2 mouse cellular contexts compared by ENCODE assay signal in genomic region chr5:30240552-30240951, GRCm38 (mm10).
TF ChIP-seq lines count a peak whose summit lies in the region.

No protein-coding gene starts in this region.

TF ChIP-seq in MEL, 35 proteins besides CTCF, POLR2A, EP300 and RAD21 (continued from another document):
- TF ChIP-seq USF1 (IDR thresholded peaks at IDR 0.05; ENCODE audit: low read depth, low read length), result no peak
- TF ChIP-seq RCOR1 (IDR thresholded peaks at IDR 0.05; ENCODE audit: low read depth, low read length), result no peak
- TF ChIP-seq ZKSCAN1 (IDR thresholded peaks at IDR 0.05; ENCODE audit: low read depth, low read length), result no peak
- TF ChIP-seq MXI1 (IDR thresholded peaks at IDR 0.05; ENCODE audit: low read depth, low read length), result peak; percentile 57

TF ChIP-seq in myocyte, 11 proteins besides CTCF, POLR2A, EP300 and RAD21 (continued from another document):
- TF ChIP-seq REST (IDR thresholded peaks at IDR 0.05; ENCODE audit: insufficient read depth, insufficient read length) (no peak), MYOG (IDR thresholded peaks at IDR 0.05; ENCODE audit: control insufficient read depth in 1 of 3, insufficient read depth in 1 of 3, insufficient read length in 2 of 3, low read depth in 2 of 3) (no peak), MAX (IDR thresholded peaks at IDR 0.05; ENCODE audit: low read depth) (no peak)
